Mouse (Mus musculus) CD4-positive helper T cell, adult 2 months (primary cell): ENCODE measurements around the gene Spatc1l.

Experiments
- DNase-seq: peaks from one replicate; pipeline ENCODE4 v3.0.0-alpha.2; 2012; ENCODE audit warnings: low read depth, missing footprints, low spot score

The Spatc1l gene

GRCm38 (mm10) chr10:76561972-76562371 lies at the start of gene Spatc1l:
Spatc1l (plus strand) TSS chr10:76562272.
- DNase-seq = no peak

GRCm38 (mm10) chr10:76512965-76513583 lies 49.0 kb upstream of the Spatc1l start:
- DNase-seq = peak; percentile 81

GRCm38 (mm10) chr10:76530922-76531321 lies 31.1 kb upstream of the Spatc1l start:
- no peak for DNase-seq

GRCm38 (mm10) chr10:76531375-76531774 lies 30.7 kb upstream of the Spatc1l start, which contains the start of gene Lss:
Lss (plus strand) TSS chr10:76531588.
- peak; percentile 98 for DNase-seq

GRCm38 (mm10) chr10:76531828-76532227 lies 30.2 kb upstream of the Spatc1l start:
- no peak for DNase-seq

GRCm38 (mm10) chr10:76535526-76535925 lies 26.5 kb upstream of the Spatc1l start:
- DNase-seq = no peak

GRCm38 (mm10) chr10:76537619-76538018 lies 24.5 kb upstream of the Spatc1l start:
- no peak for DNase-seq

- DNase-seq = peak; percentile 54
These were observed 20.6 kb upstream of the Spatc1l start for GRCm38 (mm10) chr10:76541336-76542085.

- peak; percentile 71 for DNase-seq
These were observed 19.3 kb upstream of the Spatc1l start for GRCm38 (mm10) chr10:76542636-76543375.

GRCm38 (mm10) chr10:76546566-76546965 lies 15.5 kb upstream of the Spatc1l start:
- DNase-seq = no peak

- DNase-seq = no peak
These were observed 13.9 kb upstream of the Spatc1l start for GRCm38 (mm10) chr10:76548218-76548617.

- no peak for DNase-seq
These were observed 11.6 kb upstream of the Spatc1l start for GRCm38 (mm10) chr10:76550458-76550857.

GRCm38 (mm10) chr10:76551556-76551955 lies 10.5 kb upstream of the Spatc1l start:
- no peak for DNase-seq

GRCm38 (mm10) chr10:76554061-76554460 lies 8.0 kb upstream of the Spatc1l start:
- DNase-seq = no peak

GRCm38 (mm10) chr10:76569996-76570685 lies 8.1 kb downstream of the Spatc1l start:
- DNase-seq = no peak

- no peak for DNase-seq
These were observed 9.0 kb downstream of the Spatc1l start for GRCm38 (mm10) chr10:76571070-76571469.

GRCm38 (mm10) chr10:76572151-76572550 lies 10.1 kb downstream of the Spatc1l start:
- DNase-seq = no peak

GRCm38 (mm10) chr10:76575374-76575773 lies 13.3 kb downstream of the Spatc1l start, which contains the start of gene Ftcd:
Ftcd (plus strand) TSS chr10:76575648.
- no peak for DNase-seq

GRCm38 (mm10) chr10:76576920-76577319 lies 14.8 kb downstream of the Spatc1l start:
- DNase-seq = no peak

GRCm38 (mm10) chr10:76584138-76584537 lies 22.1 kb downstream of the Spatc1l start:
- DNase-seq = no peak

GRCm38 (mm10) chr10:76586190-76586589 lies 24.1 kb downstream of the Spatc1l start:
- DNase-seq = no peak

GRCm38 (mm10) chr10:76590197-76590596 lies 28.1 kb downstream of the Spatc1l start:
- DNase-seq = no peak
